Mouse (Mus musculus): Measurements from ENCODE around the gene Vkorc1.

- no peak for TF ChIP-seq POLR2A (IDR thresholded peaks at IDR 0.05; ENCODE audit: low read depth, low read length)
- no peak for TF ChIP-seq NELFE (IDR thresholded peaks at IDR 0.05; ENCODE audit: low read depth, low read length)
- no peak for TF ChIP-seq CTCF (conservative IDR thresholded peaks at IDR 0.05 in 1 of 2, IDR thresholded peaks at IDR 0.05 in 1 of 2; ENCODE audit: low read depth in 2 of 2, low read length in 2 of 2)
- TF ChIP-seq ZNF384 (IDR thresholded peaks at IDR 0.05; ENCODE audit: low read depth, low read length), result no peak
- TF ChIP-seq GABPA (IDR thresholded peaks at IDR 0.05; ENCODE audit: insufficient replicate concordance, low read depth, low read length), result no peak
- TF ChIP-seq MEF2A (IDR thresholded peaks at IDR 0.05; ENCODE audit: borderline replicate concordance, low read depth, low read length), result no peak
- no peak for TF ChIP-seq MAZ (IDR thresholded peaks at IDR 0.05; ENCODE audit: low read depth, low read length)
- TF ChIP-seq EP300 (IDR thresholded peaks at IDR 0.05; ENCODE audit: low read length), result no peak
- TF ChIP-seq MAX (IDR thresholded peaks at IDR 0.05; ENCODE audit: low read length), result no peak
- no peak for TF ChIP-seq ZC3H11A (IDR thresholded peaks at IDR 0.05; ENCODE audit: low read depth, low read length)
- no peak for TF ChIP-seq KAT2A (IDR thresholded peaks at IDR 0.05; ENCODE audit: insufficient replicate concordance, low read length)
- TF ChIP-seq BHLHE40 (IDR thresholded peaks at IDR 0.05; ENCODE audit: low read depth, low read length), result no peak
- TF ChIP-seq USF1 (IDR thresholded peaks at IDR 0.05; ENCODE audit: low read depth, low read length), result no peak
These were observed 9.5 kb downstream of the Vkorc1 start for GRCm38 (mm10) chr7:127885951-127886350.

Measured in CH12.LX (cell line).